Mouse (Mus musculus) kidney, adult 2 months (tissue): ENCODE results near the gene Haus6.

ENCODE experiments used
- CTCF ChIP-seq: fragments of 200-500 bp; conservative IDR thresholded peaks from 2 replicates; pipeline ENCODE4 v1.5.1; 2011; ENCODE audit warnings: low read depth, mild to moderate bottlenecking, control low read depth, low read length, moderate library complexity, mixed read lengths; ENCODE audit not compliant: insufficient read depth, insufficient read length
- POLR2A ChIP-seq: fragments of 200-500 bp; IDR thresholded peaks from one replicate; pipeline ENCODE4 v1.6.1; 2011; ENCODE audit warnings: low read depth, low read length, control low read depth

DNA sequence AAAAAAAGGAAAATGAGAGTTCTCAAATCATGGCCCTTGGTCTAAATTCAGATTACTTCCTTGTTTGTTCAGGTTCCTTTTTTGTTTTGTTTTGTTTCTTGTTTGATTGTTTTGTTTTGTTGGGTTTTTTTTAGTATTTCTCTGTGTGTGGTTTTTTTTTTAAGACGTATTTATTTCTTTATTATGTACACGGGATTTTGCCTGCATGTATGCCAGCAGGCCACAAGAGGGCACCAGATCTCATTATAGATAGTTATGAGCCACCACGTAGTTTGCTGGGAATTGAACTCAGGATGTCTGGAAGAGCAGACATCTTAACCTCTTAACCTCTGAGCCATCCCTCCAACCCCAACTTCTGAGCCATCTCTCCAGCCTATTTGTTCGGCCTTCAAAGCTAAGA, 73.9 kb downstream of the Haus6 start:
- TF ChIP-seq CTCF, result peak; percentile 59
- no peak for TF ChIP-seq POLR2A
